Mouse (Mus musculus) adrenal gland, adult 8-10 months (tissue): ENCODE results near the gene Pgk1. TPM values are rescaled to one million over a fixed set of nuclear protein-coding genes. Genes with fewer than 3 reads are reported as not detected.

Experiments used
- DNase-seq: peaks from one replicate; pipeline ENCODE4 v3.0.0; 2022
- total RNA-seq, 4 experiments: library from RNA; stranded (reverse); gene quantifications; 2 replicates each; pipeline ENCODE4 v1.2.4; 2022

Pgk1 gene
- total RNA-seq, 4 experiments from 2014 or later: 247 to 334 (median 294) TPM

- peak; percentile 41 for DNase-seq
These were observed 32.5 kb downstream of the Pgk1 start for GRCm38 (mm10) chrX:106219171-106220032.

- DNase-seq: no peak
These were observed 34.2 kb downstream of the Pgk1 start, which contains the start of gene Taf9b for GRCm38 (mm10) chrX:106221058-106221457. Gene Taf9b (minus strand): TSS chrX:106221158.

Other genes with a start within 250 kb of the Pgk1 start
- gene Magt1, start 175.2 kb upstream of the Pgk1 start, total RNA-seq: 10 to 100 TPM; 54.0 to 65.9 (median 59.2) TPM
- gene Cox7b, start 171.4 kb upstream of the Pgk1 start, total RNA-seq: 100 to 1,000 TPM; 194 to 365 (median 289) TPM
- gene Atp7a, start 159.8 kb upstream of the Pgk1 start, total RNA-seq: 10 to 100 TPM; 38.9 to 47.4 (median 44.8) TPM
- gene Tlr13, start 43.9 kb upstream of the Pgk1 start, total RNA-seq: 1 to 10 TPM; 3.0 to 7.0 (median 5.0) TPM
- gene Taf9b, start 34.1 kb downstream of the Pgk1 start, total RNA-seq: 10 to 100 TPM; 19.6 to 28.2 (median 20.1) TPM
- gene Fnd3c2, start 68.3 kb downstream of the Pgk1 start, total RNA-seq: not detected